Mouse (Mus musculus) gastrocnemius, postnatal 10 days (tissue): ENCODE measurements around the gene Trmt11. TPM values are rescaled to one million over a fixed set of nuclear protein-coding genes. Genes with fewer than 3 reads are reported as not detected.
"Not testable (repeated sequence)": the region's sequence is repeated elsewhere in the genome, so short reads cannot be mapped to it uniquely, and the experiment has no call there.

Source experiments
- DNase-seq: peaks from one replicate; pipeline ENCODE4 v3.0.0; 2021; ENCODE audit warnings: mixed read lengths
- total RNA-seq, 2 experiments: library from RNA; stranded (reverse); gene quantifications; 2 replicates each; pipeline ENCODE4 v1.2.3; 2021

The Trmt11 gene
- total RNA-seq, 2 experiments from 2014 or later = 4.5 to 6.1 TPM

- no peak for DNase-seq
Measured at GRCm38 (mm10) chr10:30555686-30556578, 44.6 kb downstream of the Trmt11 start.

DNA sequence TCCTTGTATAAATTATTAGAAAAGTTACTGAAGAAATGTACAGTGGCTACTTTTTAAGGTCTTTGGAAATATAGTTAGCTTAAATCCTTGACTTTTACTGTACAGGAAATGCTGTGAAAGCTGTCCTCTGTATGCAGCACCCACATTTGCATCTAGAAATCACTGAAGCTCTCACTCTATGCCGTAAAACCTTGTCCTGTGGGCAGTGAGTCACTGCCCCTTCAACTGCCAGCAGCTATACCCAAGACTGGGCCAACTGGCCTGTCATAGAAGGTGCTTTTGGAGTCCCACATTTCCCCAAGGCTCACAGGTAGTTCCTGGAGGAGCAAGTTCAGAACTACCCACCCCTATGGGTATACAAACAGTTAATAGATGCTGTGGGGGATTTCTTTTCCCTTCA, 48.2 kb downstream of the Trmt11 start:
- no peak for DNase-seq

GRCm38 (mm10) chr10:30549974-30550373, 50.6 kb downstream of the Trmt11 start:
- DNase-seq = no peak

- DNase-seq = no peak
Measured at GRCm38 (mm10) chr10:30538538-30538815, 62.1 kb downstream of the Trmt11 start.

DNA sequence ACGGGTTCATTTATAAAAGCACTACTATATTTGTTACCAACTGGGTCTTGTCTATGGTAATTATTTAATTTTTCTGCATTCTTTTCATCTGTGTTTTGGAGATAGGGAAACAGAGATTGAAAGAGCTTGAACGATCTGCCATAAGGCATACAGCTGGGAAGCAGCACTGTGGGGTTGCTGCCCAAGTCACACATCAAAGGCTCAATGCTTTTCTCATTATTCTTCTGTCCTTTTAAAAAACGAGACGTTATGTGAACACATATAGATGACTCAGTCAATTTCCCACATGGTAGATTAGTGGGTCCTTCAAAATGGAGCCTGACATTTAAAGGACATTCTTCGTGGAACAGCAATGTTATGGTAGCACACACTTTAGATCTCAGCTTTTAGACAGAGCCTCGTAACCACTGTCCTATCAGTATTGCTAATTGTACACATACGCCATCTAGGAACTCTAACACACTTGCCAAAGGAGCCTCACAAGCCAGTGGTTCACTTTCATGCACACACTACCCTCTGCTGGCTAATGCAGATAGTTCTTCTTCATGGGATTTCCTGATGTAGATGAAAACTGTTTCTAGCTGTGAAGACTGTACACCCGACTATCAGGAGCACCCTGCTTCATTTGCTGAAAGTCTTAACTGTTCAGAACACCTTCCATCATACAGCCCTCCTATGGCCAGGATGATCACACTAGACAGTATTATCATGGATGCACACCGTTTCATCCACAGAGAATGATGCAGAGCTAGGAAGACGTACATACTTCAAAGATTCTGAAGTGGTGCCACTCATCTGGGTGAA, 62.6 kb downstream of the Trmt11 start:
- DNase-seq = no peak

DNA sequence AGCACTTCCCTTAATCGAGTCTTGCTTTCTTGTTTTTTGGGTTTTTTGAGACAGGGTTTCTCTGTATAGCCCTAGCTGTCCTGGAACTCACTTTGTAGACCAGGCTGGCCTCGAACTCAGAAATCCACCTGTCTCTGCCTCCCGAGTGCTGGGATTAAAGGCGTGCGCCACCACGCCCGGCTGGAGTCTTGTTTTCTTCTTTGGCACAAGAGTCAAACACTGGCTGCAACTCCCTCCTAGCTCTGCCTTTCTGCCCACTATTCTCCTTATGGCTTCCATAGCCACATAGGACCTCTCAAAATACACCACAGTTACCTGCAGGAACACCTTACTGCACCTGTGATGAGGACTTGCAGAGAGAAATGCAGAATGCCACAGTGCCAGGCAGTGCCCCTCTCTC, 64.6 kb downstream of the Trmt11 start:
- DNase-seq = not testable (repeated sequence)

DNA sequence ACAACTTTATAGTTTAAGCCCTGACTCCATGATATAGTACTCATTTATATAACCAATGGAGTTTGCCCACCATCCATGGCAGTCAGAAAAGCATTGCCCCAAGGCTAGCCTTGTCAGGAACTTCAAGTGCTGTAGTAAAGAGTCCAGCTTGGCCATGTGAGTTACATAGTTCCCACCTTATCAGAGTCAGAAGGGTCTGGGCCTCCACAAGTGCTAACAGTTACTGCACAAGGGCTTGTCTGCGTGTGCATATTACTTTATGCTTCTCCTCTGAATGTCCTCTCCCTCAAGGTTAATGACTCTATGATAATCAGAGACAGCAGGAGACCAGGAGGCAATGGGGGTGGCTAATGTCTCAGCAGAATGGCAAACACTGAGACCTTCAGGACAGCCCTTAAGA, 73.4 kb downstream of the Trmt11 start:
- no peak for DNase-seq

DNA sequence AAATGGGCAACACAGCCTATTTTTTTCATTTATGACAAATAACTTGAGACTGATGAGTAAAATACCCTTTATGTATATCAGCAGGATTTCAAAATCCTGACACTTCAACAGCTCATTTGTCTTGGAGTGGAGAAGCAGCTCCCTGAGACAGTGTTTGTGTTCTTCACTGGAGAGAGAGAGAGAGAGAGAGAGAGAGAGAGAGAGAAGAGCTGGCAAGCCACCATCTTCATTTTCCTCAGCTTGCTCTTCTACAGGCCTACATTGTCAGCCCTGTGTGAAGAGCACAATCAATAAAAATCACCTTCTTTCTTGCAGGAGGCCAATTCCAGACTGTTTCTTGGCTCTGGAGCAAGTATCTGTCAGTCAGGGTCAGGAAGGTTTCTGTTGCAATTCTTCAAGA, 78.8 kb downstream of the Trmt11 start:
- no peak for DNase-seq

DNA sequence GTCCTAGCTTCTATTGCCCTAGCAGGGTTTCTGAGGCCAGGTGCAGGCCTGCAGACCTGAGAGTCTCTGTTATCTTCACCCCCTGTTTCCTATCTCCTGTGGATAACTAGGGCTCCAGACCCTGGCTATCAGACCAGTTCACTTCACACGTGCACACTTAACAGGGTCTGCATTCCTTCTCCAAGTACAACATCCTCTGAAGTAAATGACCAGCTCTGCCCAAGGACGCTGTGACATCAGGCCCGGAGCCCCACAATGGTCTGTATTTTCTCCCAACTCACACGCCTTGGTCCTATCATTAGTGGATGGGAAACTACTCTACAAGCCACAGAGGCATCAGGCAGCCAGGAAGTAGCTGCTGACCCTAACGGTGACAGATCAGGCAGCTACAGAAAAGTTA, 81.4 kb downstream of the Trmt11 start:
- DNase-seq = no peak

DNA sequence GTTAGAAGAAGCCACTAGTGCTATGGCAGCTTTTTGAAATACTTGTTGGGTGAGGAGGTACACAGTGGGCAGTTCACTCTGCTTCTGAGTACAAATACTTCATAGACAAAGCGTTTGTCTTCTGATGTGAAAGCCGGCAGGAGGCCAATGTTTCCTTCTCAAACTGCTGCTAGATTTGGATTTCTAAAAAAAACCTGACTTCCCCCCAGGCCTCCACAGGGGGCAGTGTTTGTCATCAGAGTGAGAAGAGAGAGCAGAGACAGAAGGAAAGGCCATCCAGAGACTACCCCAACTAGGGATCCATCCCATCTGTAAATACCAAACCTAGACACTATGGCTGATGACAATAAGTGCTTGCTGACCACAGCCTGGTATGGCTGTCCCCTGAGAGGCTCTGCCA, 83.3 kb downstream of the Trmt11 start:
- DNase-seq = no peak

DNA sequence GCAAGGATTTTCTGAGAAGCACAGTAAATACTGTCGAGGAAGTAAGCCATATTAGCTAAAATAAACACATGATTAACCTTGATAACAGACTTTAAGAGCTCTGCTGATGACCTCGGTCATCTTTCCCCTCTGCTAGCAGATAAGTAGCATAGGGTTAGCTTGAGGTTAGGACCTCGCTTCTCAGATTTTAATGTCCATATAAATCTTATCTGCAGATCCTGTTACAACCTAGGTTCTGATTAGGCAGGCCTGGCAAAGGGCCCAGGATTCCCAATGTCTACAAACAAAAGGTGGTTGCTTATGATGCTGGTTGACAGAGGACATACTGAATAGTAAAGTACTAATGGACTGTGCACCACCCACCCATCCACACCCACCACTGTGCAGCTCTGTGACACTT, 83.8 kb downstream of the Trmt11 start:
- no peak for DNase-seq

DNA sequence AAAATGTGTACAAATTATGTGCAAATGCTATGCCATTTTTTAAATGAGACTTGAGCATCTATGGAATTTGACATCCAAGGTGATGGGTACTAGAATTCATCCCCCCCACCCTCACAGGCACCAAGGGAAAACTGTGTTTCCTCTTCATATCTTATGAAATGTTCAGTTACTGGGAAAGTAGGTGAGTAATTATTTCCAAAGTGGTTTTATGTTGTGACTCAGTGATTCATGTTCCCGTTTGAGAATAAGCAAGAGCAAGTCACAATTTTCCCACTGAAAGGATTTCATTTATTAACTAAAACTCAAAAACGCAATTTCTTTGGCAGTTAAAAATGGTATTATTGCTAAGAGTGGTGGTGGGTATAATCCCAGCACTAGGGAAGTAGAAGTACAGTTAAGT, 95.8 kb downstream of the Trmt11 start:
- no peak for DNase-seq

DNA sequence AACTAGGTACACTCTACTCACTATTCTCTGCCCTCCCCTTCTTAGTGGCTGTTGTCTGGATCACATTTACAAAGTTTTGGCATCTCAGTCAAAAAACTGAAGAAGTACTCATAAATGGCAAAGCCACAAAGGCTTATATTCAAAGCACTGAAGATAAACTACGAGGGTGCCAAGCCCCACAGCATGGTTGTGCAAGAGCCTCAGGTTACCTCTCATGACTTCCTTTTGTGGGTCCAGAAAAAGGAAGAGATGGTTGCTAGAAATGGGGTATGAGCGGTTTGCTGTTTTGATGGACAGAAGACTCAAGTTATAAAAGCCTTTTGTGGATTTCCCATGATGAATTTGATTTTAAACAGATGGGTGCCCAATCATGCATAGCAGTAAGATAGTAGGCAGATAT, 97.4 kb downstream of the Trmt11 start:
- no peak for DNase-seq

GRCm38 (mm10) chr10:30502718-30503117, 97.8 kb downstream of the Trmt11 start:
- no peak for DNase-seq

GRCm38 (mm10) chr10:30498223-30498622, 102.3 kb downstream of the Trmt11 start:
- DNase-seq = not testable (repeated sequence)

Other genes with a start within 250 kb of the Trmt11 start
- gene Hint3, start 28.9 kb upstream of the Trmt11 start, total RNA-seq = 10 to 100 TPM; 36.7 to 43.6 TPM
- gene Ncoa7, start 202.6 kb upstream of the Trmt11 start, total RNA-seq = 1 to 10 TPM; 5.6 to 9.6 TPM
- gene Hey2, start 242.1 kb upstream of the Trmt11 start, total RNA-seq = 1 to 10 TPM in 1 of 2 experiments, under 1 TPM in 1; 0.89 to 1.6 TPM